Mouse (Mus musculus) thymus, postnatal 14 days (tissue): ENCODE data around the gene Vwa2.

Source experiments
- DNase-seq: peaks from one replicate; pipeline ENCODE4 v3.0.0; 2021

The Vwa2 gene

DNA sequence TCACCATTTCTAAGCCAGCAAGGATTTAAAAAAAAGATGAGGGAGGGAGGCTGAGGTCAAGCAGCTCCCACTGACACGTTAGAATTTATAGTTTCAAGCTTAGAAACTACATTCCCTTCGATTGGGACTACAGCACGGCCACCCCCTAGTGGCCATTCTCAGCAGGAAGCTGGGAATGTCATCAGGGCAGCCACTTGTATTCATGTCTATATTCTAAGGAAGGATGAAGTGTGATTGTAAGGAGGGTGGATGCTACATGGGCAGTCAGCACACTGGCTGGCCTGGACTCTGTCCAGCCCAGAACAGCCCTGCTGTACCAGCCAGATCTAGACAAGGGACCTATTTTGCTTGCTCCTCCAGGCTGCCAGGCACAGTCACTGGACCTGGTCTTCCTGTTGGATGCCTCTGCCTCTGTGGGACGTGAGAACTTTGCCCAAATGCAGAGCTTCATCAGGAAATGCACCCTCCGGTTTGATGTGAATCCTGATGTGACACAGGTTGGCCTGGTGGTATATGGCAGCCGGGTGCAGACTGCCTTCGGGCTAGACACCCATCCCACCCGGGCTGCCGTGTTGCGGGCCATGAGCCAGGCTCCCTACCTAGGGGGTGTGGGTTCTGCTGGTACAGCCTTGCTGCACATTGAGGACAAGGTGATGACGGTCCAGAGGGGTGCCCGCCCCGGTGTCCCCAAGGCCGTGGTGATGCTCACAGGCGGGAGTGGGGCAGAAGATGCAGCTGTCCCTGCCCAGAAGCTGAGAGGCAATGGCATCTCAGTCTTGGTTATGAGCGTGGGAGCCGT lies 34.6 kb downstream of the Vwa2 start:
- peak; percentile 34 for DNase-seq

DNA sequence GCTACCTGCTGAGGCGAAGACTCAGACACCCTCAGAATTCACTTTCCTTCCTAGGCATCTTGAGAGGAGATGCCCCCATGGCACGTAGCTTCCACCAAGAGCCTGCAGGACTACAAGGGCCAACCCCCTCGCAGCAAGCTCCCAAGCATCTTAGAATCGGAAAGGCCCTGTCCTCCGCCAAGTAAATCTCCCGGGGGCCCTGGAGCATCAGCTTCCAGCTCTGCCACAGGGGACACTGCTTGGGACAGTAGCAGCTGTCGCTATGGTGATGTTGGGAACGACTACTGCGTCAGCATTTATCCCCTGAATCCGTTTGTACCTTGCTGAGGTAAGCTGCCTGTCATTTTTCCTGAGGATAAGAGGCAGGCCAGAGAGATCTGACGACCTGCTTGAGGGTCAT lies 36.5 kb downstream of the Vwa2 start:
- no peak for DNase-seq

DNA sequence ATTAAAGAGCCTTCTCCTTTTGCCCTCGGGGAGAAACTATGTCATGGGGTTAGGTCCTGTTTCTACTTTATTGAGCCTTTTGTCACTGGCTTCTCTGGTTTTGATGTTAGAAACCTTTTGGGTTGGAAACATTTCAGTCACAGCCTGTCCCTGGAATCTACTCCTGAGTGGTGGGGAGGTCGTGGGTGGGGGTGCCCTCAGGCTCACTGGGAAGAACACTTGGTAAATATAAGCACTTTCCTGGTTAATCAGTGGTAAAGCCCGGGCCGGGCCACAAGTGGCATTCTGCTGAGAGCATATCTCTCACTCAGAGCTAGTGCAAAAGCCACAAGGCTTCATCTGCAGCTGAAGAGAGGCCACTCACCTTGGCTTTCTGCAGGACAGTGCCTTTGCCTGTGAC lies 39.7 kb downstream of the Vwa2 start:
- DNase-seq = no peak

DNA sequence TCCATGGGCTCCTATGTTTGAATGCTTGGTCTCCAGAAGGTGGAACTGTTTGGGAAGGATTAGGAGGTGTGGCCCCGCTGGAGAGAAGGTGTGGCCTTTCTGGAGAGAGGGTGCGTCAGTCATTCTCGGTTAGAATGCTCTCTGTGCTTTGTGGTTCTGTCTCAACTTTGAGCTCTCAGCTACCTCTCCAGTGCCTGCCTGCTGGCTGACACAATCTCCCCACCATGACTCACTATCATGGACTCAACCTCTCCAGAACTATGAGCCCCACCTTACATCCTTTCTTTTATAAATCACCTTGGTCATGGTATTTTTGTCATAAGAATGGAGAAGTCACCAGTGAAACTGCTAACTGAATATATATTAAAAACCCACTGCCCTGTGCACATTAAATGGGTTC lies 40.6 kb downstream of the Vwa2 start:
- DNase-seq = no peak

DNA sequence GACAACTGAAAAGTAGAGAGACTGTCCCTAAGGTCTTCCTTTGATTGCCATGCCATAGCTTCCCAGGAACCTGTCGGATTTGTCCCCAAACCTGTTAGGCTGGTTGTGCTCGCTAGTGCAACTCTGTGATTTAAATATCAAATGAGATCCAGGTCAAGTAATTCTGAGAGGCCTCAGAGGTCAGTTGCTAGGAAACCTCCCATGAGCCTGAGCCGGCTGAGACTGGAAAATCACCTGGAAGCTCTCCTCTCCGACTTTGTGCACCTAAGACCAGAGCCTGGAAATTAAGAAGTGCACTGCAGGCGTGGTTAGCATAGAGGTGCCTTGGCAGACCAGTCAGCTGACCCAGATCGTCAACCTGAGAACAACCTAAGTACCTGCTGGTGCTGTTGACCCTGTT lies 41.0 kb downstream of the Vwa2 start:
- DNase-seq = no peak

DNA sequence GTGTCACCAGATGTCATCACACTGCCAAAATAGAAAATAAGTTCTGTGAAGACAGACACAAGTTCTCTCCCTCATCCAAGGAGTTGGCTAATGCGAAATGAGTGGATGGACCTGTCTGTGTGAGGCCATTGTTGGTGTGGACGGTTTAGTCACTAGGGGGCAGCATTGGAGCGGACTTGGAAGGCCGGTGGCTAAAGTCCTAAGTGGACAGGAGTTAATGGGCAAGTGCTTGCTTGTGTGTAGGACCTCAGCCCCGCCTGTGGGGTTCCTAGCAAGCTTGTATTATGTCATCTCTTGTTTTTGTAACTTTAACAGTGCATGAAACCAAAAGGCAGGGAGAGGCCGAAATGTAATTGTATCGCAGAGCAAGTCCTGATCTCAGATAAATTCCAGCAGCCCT lies 45.6 kb downstream of the Vwa2 start:
- peak; percentile 44 for DNase-seq

DNA sequence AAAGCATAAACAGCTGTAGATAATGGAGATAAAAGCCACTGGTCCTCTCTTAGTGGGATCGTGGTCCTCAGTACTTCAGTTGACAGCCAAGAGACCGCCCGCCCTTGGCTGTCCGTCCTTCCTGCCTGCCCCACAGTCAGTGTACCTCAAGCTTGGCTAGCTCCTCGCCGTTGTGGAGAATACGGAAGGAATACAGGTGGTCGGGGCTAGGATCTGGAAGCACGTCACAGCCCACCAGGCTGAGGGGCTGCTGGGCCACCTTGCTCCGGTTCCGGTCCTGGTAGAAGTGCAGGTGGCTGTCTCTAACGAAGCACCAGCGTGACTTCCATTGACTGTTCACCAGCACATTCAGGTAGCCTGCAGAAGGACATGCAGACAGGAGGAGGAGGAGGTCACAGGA lies 46.2 kb downstream of the Vwa2 start:
- no peak for DNase-seq

DNA sequence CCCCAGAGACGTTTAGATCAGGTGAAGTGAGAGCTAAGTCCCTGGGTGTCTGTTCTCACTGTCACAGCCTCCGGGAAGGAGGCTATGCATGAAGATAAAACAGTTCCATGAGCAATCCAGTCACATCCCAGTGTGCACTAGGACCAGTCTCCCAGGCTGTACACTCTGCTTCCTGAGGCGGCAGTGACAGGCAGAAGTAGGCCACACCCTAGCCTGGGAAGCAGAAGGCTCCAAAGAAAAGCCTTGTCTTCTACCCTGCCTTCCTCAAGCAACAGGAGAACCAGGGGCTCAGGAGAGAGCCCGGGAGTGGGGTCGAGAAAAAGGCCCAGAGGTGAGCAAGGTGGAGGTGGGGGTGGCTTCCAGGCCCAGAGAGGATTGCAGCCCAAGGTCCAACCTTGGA lies 47.7 kb downstream of the Vwa2 start:
- DNase-seq = no peak

DNA sequence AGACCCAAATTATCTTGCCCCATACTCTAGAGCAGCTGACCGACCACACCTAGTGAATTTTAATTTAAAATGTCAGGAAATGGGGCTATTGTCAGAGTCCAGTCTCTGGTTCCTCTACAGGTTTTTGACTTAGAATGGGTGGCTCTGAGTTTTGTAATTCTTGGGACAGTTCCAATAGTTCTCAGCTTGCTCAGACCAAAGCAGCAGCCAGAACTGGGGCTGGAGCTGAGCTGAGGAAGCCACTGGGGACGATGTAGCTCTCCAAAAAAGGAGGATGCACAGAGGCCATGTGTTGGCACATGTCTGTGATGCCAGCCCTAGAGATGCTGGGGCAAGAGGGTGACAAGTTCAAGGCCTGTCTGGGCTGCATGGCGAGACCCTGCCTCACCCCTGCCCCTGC lies 55.3 kb downstream of the Vwa2 start:
- DNase-seq = no peak

DNA sequence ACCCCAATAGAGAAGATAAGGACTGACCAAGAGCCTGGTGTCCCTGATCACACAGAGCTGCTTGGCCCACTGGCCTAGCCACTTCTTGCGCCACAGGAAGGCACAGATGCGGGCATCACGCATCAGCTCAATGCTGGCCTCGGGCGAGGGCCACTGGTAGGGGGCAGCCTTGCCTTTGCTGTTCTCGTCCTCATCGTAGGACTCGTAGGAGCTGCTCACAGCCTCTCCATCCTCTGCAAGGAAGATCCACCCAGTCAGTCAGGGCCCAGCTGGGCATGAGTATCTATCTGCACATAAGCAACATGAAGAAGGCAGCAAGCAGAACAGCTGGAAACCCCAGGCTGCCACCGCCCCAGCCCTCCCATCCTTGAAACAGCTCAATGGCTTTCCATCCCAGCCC lies 56.0 kb downstream of the Vwa2 start:
- DNase-seq = no peak

DNA sequence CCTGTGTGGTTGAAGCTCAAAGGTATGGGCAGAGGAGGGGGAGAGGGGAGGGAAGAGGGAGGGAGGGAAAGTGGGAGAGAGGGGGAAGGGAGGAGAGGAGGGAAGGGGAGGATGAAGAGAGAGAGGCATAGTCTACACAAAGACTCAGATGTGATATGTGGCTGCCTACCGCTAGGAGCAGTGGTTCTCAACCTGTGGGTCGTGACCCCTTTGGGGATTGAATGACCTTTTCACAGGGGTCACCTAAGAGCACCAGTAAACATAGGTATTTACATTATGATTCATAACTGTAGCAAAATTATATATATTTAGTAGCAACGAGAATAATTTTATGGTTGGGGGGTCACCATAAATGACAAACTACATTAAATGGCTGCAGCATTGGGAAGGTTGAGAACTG lies 59.8 kb downstream of the Vwa2 start:
- no peak for DNase-seq

DNA sequence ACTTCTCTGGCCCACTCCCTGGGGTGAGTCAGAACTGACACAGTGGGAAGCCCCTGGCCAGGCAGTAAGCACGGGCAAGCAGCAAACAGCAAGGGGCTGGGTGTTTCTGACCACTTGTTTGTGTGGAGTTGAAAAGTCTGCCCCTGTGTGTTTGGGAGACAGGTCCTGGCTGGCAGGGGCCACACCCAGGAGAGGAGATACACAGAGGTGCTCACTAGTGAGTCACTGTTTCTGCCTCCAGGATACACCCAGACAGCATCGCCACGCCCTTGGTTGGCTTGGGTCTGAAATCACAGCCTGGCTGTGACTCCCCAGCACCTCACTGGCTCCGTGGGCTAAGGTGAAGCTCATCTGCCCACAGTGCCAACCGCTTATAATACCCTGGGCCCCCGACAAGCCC lies 61.1 kb downstream of the Vwa2 start:
- DNase-seq = no peak

DNA sequence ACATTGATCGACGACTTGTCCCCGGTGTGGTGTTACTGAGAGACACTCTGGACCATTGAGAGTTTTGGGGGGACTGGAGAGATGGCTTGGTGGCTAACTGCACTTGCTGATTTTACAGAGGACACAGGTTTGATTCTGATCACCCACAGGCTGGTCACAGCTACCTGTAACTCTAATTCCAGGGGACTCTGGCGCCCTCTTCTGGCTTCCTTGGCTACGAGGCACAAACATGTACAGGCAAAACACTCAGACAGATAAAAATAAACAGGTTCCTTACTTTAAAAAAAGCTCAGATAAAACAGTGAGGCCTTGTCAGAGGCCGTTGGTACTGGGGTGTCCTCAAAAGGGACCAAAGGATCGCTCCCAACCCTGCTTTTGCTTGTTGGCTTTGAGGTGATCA lies 61.7 kb downstream of the Vwa2 start:
- peak; percentile 27 for DNase-seq

DNA sequence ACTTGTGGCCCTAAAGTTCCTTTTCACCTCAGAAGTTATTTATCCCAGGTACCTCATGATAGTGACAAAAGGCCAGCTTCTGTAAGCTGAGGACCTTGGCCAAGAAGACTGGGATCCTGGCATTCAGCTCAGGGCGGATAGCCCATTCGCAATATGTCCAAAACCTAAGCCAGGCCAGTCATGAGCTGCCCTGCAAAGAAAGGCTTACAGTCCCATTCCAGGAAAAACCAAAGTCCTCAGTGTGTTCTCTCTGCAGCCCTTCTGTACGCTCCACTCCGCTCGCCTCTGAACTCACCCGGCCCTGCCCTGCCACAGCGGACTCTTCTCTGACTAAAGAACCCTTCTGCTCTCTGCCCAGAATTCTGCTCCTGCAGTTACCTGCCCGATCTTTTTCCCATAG lies 62.2 kb downstream of the Vwa2 start:
- DNase-seq = no peak

DNA sequence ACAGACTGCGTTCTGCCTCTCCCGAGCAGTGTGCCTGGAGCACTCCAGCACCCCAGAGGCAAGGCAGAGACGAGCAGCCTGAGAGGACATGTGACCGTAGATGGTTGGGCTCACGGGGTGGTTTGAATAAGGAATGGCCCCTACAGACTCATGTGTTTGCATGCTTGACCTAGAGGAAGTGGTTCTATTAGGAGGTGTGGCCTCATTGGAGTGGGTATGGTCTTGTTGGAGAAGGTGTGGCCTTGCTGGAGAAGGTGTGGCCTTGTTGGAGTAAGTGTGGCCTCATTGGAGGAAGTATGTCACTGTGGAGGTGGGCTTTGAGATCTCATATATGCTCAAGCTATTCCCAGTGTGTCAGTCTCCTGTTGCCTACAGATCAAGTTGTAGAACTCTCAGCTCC lies 63.9 kb downstream of the Vwa2 start:
- DNase-seq = no peak

DNA sequence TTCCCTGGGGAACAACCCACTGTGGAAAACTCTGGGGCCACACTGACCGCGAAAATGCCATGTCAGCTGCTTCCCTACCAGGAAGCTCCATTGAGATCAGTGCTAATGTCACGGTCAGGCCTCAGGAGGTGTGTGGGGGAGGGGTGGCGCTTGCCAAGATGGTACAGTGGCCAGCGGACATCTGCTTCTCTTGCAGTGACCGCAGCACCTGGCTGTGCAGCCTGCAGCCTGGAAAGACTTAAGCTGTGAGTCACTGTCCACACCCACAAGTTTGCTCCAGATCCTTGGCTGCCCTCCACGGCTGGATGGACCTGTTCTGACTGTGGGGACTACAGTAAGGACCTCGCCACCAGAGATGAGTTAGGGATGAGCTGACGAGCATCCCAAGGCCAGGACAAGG lies 65.8 kb downstream of the Vwa2 start:
- DNase-seq = no peak

DNA sequence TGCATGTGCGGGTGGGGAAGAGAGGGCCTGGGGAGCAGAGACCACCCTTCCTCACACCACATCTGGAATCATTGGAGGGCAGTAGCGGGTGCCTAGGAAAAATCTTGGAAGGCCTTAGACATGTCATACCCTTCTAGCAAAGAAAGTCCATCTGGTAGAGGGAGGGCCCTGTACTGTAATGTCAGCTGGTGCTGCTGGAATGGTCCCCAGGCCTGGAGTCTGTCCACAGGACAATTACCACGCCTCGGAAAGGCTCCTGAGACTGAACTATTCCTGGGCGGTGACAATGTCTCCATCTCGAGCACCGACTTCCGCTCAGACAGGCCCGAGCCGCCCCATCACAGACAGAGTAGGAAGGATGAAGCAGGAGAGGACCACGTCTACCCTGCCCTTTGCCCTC lies 66.5 kb downstream of the Vwa2 start:
- no peak for DNase-seq

DNA sequence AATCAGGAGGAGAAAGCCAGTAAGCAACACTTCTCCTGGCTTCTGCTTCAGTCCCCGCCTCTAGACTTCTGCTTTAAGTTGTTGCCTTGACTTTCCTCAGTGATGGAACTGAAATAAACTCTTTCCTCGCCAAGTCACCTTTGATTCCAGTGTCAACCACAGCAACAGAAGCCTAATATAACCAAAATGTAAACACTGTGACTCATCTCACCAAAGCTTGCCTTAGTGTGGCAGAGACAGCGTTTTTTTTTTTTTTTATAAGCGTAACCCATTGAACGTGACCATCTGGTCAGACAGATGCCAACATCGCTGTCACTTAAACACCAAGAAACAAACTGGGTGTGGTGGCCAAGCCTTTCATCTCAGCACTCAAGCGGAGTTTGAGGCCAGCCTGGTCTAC lies 68.2 kb downstream of the Vwa2 start:
- no peak for DNase-seq

DNA sequence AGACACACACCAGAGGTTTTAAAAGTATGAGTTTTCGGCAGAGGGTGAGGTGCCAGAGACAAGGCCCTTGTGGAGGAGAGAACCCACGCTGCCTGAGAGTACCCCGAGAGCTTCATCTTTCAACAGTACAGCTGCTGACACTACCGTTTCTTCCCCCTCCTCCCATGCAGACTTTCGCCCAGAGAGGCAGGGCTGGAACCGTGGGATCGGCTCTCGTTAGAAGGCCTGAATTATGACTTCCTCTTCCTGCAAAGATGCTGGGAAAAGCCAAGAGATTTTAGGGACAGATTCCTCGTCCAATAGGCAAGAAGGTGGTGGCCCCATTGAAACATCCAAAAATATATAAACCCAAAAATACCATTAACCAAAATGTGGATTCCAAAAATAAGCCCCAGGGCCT lies 70.2 kb downstream of the Vwa2 start:
- DNase-seq = no peak

DNA sequence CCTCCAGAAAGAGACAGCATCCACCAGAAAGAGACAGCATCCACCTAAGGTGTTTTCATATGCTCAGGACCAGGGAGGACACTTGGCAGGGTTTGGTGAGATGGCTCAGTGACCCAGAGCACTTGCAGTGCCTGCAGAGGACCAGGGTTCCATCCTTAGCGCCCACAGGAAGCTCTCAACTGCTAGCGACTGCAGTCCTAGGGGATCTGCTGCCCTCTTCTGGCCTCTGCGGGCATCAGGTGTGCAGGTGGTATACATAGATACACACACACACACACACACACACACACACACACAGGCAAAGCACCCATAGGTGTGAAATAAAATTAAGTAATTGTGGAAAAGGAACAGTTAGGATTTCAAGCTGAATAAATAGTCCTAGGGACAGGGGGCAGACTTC lies 70.8 kb downstream of the Vwa2 start:
- DNase-seq = no peak

DNA sequence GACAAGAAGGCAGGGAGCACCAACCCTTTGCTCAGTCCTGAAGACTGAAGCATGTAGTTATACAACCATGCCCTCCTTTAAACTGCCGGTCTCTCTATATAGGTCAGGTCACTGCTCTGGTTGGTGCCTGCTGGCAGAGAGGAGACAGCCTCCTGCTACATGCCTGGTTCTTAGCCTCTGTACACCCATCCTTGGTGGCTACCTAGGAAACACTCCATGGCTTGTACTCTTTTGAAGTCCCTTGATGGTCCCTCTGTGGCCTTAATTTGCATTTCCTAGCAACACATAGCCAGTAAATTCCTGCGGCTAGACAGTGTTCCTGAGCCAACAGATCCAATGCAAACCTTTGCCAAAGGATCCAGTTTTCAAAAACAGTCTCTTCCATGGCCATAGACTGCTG lies 71.6 kb downstream of the Vwa2 start:
- no peak for DNase-seq

DNA sequence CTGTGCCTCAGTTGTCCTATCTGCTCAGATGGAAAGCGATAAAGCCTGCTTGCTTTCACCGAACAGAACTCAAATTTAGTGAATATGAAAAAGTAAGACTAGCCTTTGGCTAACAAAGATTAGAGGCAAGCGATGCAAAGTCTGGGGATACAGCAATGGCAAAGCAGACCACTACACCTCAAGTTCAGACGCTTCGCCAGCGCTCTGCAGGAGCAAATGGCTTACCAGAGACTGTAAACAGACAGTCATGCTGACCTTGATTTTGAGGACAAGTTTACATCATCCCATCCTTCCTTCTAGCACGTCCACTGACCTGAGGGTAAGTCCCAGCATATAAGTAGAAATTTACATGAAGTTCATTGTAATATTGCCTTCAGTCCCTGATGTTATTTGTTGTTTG lies 72.2 kb downstream of the Vwa2 start:
- no peak for DNase-seq

DNA sequence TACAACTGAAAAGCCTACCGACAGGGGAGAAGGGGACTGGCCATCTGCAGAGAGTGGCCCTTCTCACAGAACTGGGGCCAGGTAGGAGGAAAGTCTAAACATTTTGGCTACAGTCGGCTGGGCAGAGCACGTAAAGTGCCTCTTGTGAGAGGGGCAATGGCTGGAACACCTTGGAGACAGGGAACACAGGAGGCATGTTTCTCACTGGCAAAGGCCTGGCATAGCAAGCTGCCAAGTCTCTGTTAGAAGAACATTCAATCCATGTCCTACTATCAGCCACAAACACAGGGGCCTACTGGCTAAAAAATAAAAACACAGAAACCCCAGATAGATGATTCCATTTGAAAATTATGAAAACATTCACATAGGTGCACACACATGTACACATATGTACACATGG lies 72.7 kb downstream of the Vwa2 start:
- DNase-seq = no peak

DNA sequence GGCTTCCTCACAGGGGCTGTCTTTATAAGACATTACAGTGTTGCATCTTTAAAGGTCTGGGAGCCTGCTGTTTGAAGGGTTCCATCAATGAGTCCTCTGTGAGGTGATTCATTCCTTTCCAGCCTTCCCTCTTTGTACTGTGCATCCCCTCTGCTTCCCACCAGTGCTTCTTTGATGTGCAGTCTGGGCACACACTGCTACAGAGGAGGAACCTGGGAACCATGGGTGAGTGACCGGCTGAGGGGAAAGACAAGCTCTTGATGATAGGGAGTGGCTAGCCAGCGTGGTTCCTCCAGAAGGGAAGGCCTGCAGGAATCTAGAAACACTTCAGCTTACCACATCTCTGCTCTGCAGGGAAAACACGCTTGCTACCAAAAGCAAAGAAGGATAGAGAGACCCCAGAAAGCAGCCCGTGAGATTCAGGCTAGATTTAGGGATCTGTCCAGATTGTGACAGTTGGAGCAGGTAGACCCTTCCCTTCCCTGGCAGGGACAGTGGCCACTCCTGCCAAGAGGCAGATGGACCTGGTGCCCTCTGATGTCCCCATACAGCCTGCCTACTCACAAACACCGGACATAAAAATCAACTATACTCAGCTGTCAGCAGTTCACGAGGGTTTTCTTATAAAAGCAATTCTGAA lies 74.0 kb downstream of the Vwa2 start:
- no peak for DNase-seq

DNA sequence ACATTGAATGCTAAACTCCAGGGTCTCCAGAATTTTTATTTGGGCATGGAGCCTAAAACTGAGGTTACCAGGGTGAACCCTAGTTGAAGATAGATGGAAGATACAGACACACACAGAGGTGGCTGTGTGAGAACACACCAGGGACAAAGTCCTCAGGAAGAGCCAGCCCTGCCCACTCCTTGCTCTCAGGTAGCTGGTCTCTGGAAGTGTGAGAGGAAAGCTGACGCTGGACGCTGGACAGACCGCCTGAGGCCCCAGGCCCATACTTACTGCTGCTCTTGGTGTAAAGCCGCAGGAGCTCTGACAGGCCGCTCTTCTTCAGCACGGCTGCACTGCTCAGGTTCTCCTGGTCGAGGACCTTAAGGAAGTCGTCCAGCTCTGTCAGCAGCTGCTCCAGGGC lies 75.8 kb downstream of the Vwa2 start:
- no peak for DNase-seq
